In the genomic region with DNA sequence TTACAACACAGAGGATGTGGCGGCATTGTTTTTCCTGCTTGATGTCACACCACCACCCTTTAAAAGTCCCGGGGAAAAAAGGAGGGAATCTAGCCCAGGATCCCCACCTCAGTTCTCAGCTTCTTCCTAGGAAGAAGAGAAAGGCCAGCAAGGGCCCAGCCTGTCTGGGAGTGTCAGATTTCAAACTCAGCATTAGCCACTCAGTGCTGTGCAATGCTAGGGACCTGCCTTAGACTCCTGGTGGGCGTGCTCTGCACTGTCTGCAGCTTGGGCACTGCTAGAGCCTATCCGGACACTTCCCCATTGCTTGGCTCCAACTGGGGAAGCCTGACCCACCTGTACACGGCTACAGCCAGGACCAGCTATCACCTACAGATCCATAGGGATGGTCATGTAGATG, we compare ENCODE assay signal across 11 mouse cellular contexts. TPM values are rescaled to one million over a fixed set of nuclear protein-coding genes. Genes with fewer than 3 reads are reported as not detected.
A peak's percentile ranks its signal among the peaks of the same experiment; 100 is the strongest.
DNase-seq lines count a peak whose midpoint lies in the region; ATAC-seq lines count a peak whose summit lies in the region.
"Had no signal": no experiment of that assay in that cellular context is flagged by ENCODE, and none has a peak within 500 bp of the region (broad histone marks: within the 10 kb centered on the region; RNA-seq: fewer than 3 reads in every experiment).

A gene (plus strand): TSS at position 86 of the 400 bp plus-strand sequence.

- H3K27ac ChIP-seq in heart, embryonic 16.5 days (ENCODE audit: low read length), result no peak within 1 kb of the TSS
- H3K27ac ChIP-seq in midbrain, embryonic 10.5 days (replicated peaks), result no peak within 1 kb of the TSS
- no peak within 1 kb of the TSS for H3K27ac ChIP-seq in midbrain, embryonic 14.5 days (replicated peaks; ENCODE audit: low read depth, low read length)
- no peak within 1 kb of the TSS for H3K27ac ChIP-seq in embryonic facial prominence, embryonic 13.5 days
- H3K27ac ChIP-seq in stomach, embryonic 14.5 days (ENCODE audit: low read length), result no peak within 1 kb of the TSS
- H3K27ac ChIP-seq: layer of hippocampus, adult 2 months; liver, embryonic 14.5 days had no signal

- H3K36me3 ChIP-seq in heart, embryonic 16.5 days (ENCODE audit: control insufficient read depth, insufficient read depth), result no peaks in the 10 kb centered on the region
- no peaks in the 10 kb centered on the region for H3K36me3 ChIP-seq in midbrain, embryonic 10.5 days
- H3K36me3 ChIP-seq in midbrain, embryonic 14.5 days (ENCODE audit: control insufficient read depth, insufficient read depth, low read length), result no peaks in the 10 kb centered on the region
- H3K36me3 ChIP-seq in embryonic facial prominence, embryonic 13.5 days, result no peaks in the 10 kb centered on the region
- H3K36me3 ChIP-seq in stomach, embryonic 14.5 days (ENCODE audit: control insufficient read depth, insufficient read depth, low read length), result no peaks in the 10 kb centered on the region

- intact Hi-C loops in heart, postnatal 10 days (cut with DNase I), result no loop called here

- no peak within 1 kb of the TSS for H3K9ac ChIP-seq in heart, embryonic 16.5 days (ENCODE audit: low read length)
- no peak within 1 kb of the TSS for H3K9ac ChIP-seq in midbrain, embryonic 14.5 days (replicated peaks; ENCODE audit: low read length)
- H3K9ac ChIP-seq in embryonic facial prominence, embryonic 13.5 days, result no peak within 1 kb of the TSS
- H3K9ac ChIP-seq in stomach, embryonic 14.5 days (replicated peaks; ENCODE audit: low read depth, low read length), result no peak within 1 kb of the TSS
- H3K9ac ChIP-seq: liver, embryonic 14.5 days had no signal

- H3K4me1 ChIP-seq in heart, embryonic 16.5 days (ENCODE audit: control insufficient read depth, insufficient read depth, low read length), result 0 out of 2 replicates have a peak, but pooled peaks cover 4% of the 10 kb centered on the region
- H3K4me1 ChIP-seq in midbrain, embryonic 10.5 days, result peaks cover 10% of the 10 kb centered on the region
- no peaks in the 10 kb centered on the region for H3K4me1 ChIP-seq in midbrain, embryonic 14.5 days (ENCODE audit: control insufficient read depth, insufficient read depth, low read length)
- H3K4me1 ChIP-seq in embryonic facial prominence, embryonic 13.5 days, result peaks cover 12% of the 10 kb centered on the region; the same call in 1 of the 2 replicates
- no peaks in the 10 kb centered on the region for H3K4me1 ChIP-seq in stomach, embryonic 14.5 days (ENCODE audit: control insufficient read depth, insufficient read depth, low read length)

- H3K4me2 ChIP-seq in heart, embryonic 16.5 days (ENCODE audit: low read depth, low read length), result no peak within 1 kb of the TSS
- no peak within 1 kb of the TSS for H3K4me2 ChIP-seq in midbrain, embryonic 14.5 days (ENCODE audit: low read length)
- peak within 1 kb of the TSS; percentile 27; the same call in 1 of the 2 replicates for H3K4me2 ChIP-seq in embryonic facial prominence, embryonic 13.5 days
- no peak within 1 kb of the TSS for H3K4me2 ChIP-seq in stomach, embryonic 14.5 days (replicated peaks; ENCODE audit: low read depth, low read length)

- no peaks in the 10 kb centered on the region for H3K9me3 ChIP-seq in heart, embryonic 16.5 days (replicated peaks; ENCODE audit: control insufficient read depth, low read length)
- no peaks in the 10 kb centered on the region for H3K9me3 ChIP-seq in midbrain, embryonic 10.5 days (replicated peaks)
- H3K9me3 ChIP-seq in midbrain, embryonic 14.5 days (ENCODE audit: control insufficient read depth, low read length), result no peaks in the 10 kb centered on the region
- no peaks in the 10 kb centered on the region for H3K9me3 ChIP-seq in embryonic facial prominence, embryonic 13.5 days
- no peaks in the 10 kb centered on the region for H3K9me3 ChIP-seq in stomach, embryonic 14.5 days (ENCODE audit: control insufficient read depth, low read depth, low read length)

- no peaks in the 10 kb centered on the region for H3K27me3 ChIP-seq in heart, embryonic 16.5 days (ENCODE audit: control insufficient read depth, insufficient read depth, low read length)
- peaks cover 3% of the 10 kb centered on the region for H3K27me3 ChIP-seq in midbrain, embryonic 10.5 days (ENCODE audit: low read depth, poor library complexity, severe bottlenecking)
- no peaks in the 10 kb centered on the region for H3K27me3 ChIP-seq in midbrain, embryonic 14.5 days (ENCODE audit: control insufficient read depth, insufficient read depth, low read length)
- peaks cover 4% of the 10 kb centered on the region; the same call in 1 of the 2 replicates for H3K27me3 ChIP-seq in embryonic facial prominence, embryonic 13.5 days
- no peaks in the 10 kb centered on the region for H3K27me3 ChIP-seq in stomach, embryonic 14.5 days (ENCODE audit: control insufficient read depth, insufficient read depth, low read length)

- 10% methylated on average over 5 of the region's 5 CpGs for WGBS in heart, embryonic 16.5 days
- WGBS in midbrain, embryonic 10.5 days, result 14% methylated on average over 5 of the region's 5 CpGs
- 10% methylated on average over 5 of the region's 5 CpGs for WGBS in midbrain, embryonic 14.5 days
- WGBS in embryonic facial prominence, embryonic 13.5 days, result 6% methylated on average over 5 of the region's 5 CpGs
- 5% methylated on average over 5 of the region's 5 CpGs for WGBS in stomach, embryonic 14.5 days

- ATAC-seq in heart, embryonic 16.5 days (replicated peaks; ENCODE audit: extremely low read depth, insufficient read depth, low FRiP score), result peak; percentile 86; the same call in 1 of the 2 replicates
- no peak for ATAC-seq in midbrain, embryonic 14.5 days (ENCODE audit: low FRiP score, low TSS enrichment)
- ATAC-seq in embryonic facial prominence, embryonic 13.5 days (ENCODE audit: insufficient number of reproducible peaks, insufficient read depth, low FRiP score, low TSS enrichment, low read depth), result no peak; the same call in 1 of the 2 replicates
- ATAC-seq in stomach, embryonic 14.5 days (ENCODE audit: insufficient number of reproducible peaks, insufficient read depth, low FRiP score, low read depth), result peak; percentile 88
- no peak for ATAC-seq in activated CD4-positive, CD25-positive, alpha-beta regulatory T cell, adult 4 months

- DNase-seq in heart, postnatal 10 days, result no peak
- peak; percentile 51 for DNase-seq in midbrain, embryonic 10.5 days (ENCODE audit: low spot score)
- no peak for DNase-seq in midbrain, embryonic 14.5 days
- no peak for DNase-seq in urinary bladder, postnatal 10 days (ENCODE audit: low spot score)

- H3K4me3 ChIP-seq in heart, embryonic 16.5 days (ENCODE audit: low read length), result no peak within 1 kb of the TSS
- H3K4me3 ChIP-seq in midbrain, embryonic 10.5 days, result no peak within 1 kb of the TSS
- H3K4me3 ChIP-seq in midbrain, embryonic 14.5 days (replicated peaks; ENCODE audit: low read depth, low read length), result no peak within 1 kb of the TSS
- no peak within 1 kb of the TSS for H3K4me3 ChIP-seq in embryonic facial prominence, embryonic 13.5 days
- H3K4me3 ChIP-seq in stomach, embryonic 14.5 days (ENCODE audit: low read depth, low read length), result no peak within 1 kb of the TSS
- H3K4me3 ChIP-seq: layer of hippocampus, adult 2 months had no signal

RNA-seq across cellular contexts. Expression of the gene that starts here (rescaled TPM):
- polyA plus RNA-seq in heart, embryonic 16.5 days (2015; fragmentation: Nextera tagmentation; extraction: Ambion mirVana), result 0.16 and 0.20 TPM in 2 replicates
- not detected for total RNA-seq in heart, postnatal 10 days (2021)
- 0.14 TPM in 1 of 2 replicates, not detected in the other for polyA plus RNA-seq in midbrain, embryonic 10.5 days (2016; fragmentation: Nextera tagmentation; extraction: Ambion mirVana)
- 0.18 TPM in 1 of 2 replicates, not detected in the other for polyA plus RNA-seq in midbrain, embryonic 14.5 days (2014; fragmentation: Nextera tagmentation; extraction: Ambion mirVana)
- polyA plus RNA-seq in embryonic facial prominence, embryonic 13.5 days (2015; fragmentation: Nextera tagmentation; extraction: Ambion mirVana), result 0.23 and 0.30 TPM in 2 replicates
- polyA plus RNA-seq in stomach, embryonic 14.5 days (2014; fragmentation: Nextera tagmentation; extraction: Ambion mirVana), result not detected in 2 replicates
- polyA plus RNA-seq in activated CD4-positive, CD25-positive, alpha-beta regulatory T cell, adult 4 months (2017; shearing (Covaris generic)), result not detected
- total RNA-seq: neutrophil, adult 5-6 weeks had no signal
- polyA plus RNA-seq: liver, embryonic 14.5 days had no signal

Comparison
In these comparisons a context has a peak if more than half of its experiments do, and no peak if none do; other contexts are left out.
1. Peak in ATAC-seq in heart, embryonic 16.5 days; RNA of the gene not detected or under 1 TPM.
2. Peak in DNase-seq in midbrain, embryonic 10.5 days; RNA of the gene not detected or under 1 TPM.
3. Peak in ATAC-seq in stomach, embryonic 14.5 days; RNA of the gene not detected or under 1 TPM.